Mouse (Mus musculus) embryonic facial prominence, embryonic 13.5 days (tissue): ENCODE data around the gene Snd1. TPM values are rescaled to one million over a fixed set of nuclear protein-coding genes. Genes with fewer than 3 reads are reported as not detected.

Experiments used
- ATAC-seq: fragments of 200-750 bp; cut with Nextera tagmentation; 2 replicates; pipeline ENCODE4 v1.8.0; 2017; ENCODE audit warnings: low read depth; ENCODE audit not compliant: insufficient number of reproducible peaks, insufficient read depth, low FRiP score, low TSS enrichment
- H3K27ac ChIP-seq: fragments of 300-500 bp; sonication (generic); 2 replicates; pipeline ENCODE4 v1.5.1; 2015; ENCODE audit warnings: moderate library complexity, mild to moderate bottlenecking, inconsistent platforms
- H3K27me3 ChIP-seq: fragments of 300-500 bp; sonication (generic); 2 replicates; pipeline ENCODE4 v1.6.1; 2015; ENCODE audit warnings: mild to moderate bottlenecking, inconsistent platforms
- H3K36me3 ChIP-seq: fragments of 300-500 bp; sonication (generic); 2 replicates; pipeline ENCODE4 v1.6.1; 2015; ENCODE audit warnings: mild to moderate bottlenecking, inconsistent platforms
- H3K4me1 ChIP-seq: fragments of 300-500 bp; sonication (generic); 2 replicates; pipeline ENCODE4 v1.6.1; 2015; ENCODE audit warnings: inconsistent platforms
- H3K4me2 ChIP-seq: fragments of 300-500 bp; sonication (generic); 2 replicates; pipeline ENCODE4 v1.6.1; 2015; ENCODE audit warnings: moderate library complexity, mild to moderate bottlenecking, inconsistent platforms
- H3K4me3 ChIP-seq: fragments of 300-500 bp; sonication (generic); 2 replicates; pipeline ENCODE4 v1.5.1; 2015; ENCODE audit warnings: mild to moderate bottlenecking, inconsistent platforms
- H3K9ac ChIP-seq: fragments of 300-500 bp; sonication (generic); 2 replicates; pipeline ENCODE4 v1.6.1; 2015; ENCODE audit warnings: mild to moderate bottlenecking, inconsistent platforms
- H3K9me3 ChIP-seq: fragments of 300-500 bp; sonication (generic); 2 replicates; pipeline ENCODE4 v1.6.1; 2016; ENCODE audit warnings: inconsistent platforms
- WGBS: fragments of 180-500 bp; shearing (Covaris S2); methylation state at CpG from one replicate; pipeline ENCODE4 v1.1.7; 2015; ENCODE audit warnings: mixed read lengths; 5-methylcytosine and 5-hydroxymethylcytosine counted together
- polyA plus RNA-seq: library from polyadenylated mRNA; unstranded; fragments of >200 nt; fragmentation: Nextera tagmentation; extraction: Ambion mirVana; gene quantifications from 2 replicates; pipeline ENCODE4 v1.2.1, GENCODE M21; 2015

Gene Snd1
- polyA plus RNA-seq, 1 experiment from 2014 or later: 118 TPM

DNA sequence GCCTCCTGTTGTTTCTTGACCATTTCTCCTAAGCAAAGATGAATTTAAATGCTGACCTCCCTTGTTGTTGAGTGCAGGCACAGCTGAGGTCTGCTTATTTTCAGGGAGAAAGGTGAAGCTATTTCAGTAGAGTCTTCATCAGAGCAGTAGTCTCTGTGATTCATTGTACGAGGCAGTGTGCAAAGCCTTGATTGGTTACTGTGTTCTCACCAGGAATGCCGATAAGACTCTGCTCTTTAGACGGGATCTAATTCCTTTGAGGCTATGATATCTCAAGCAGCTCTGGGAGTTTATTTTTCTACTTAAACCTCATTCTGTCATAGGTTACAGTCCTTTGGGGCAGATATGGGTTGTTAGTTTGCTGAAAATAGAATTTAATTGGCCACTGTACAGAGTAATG lies 128.9 kb downstream of the Snd1 start:
- H3K27me3 ChIP-seq: no peaks in the 10 kb centered on the region
- H3K4me3 ChIP-seq: no peak overlapping the region
- WGBS: 62% methylated on average over 3 of the region's 3 CpGs
- H3K4me2 ChIP-seq: no peak overlapping the region
- H3K27ac ChIP-seq: no peak overlapping the region
- H3K9ac ChIP-seq: no peak overlapping the region
- no peak for ATAC-seq
- H3K36me3 ChIP-seq: no peaks in the 10 kb centered on the region
- no peaks in the 10 kb centered on the region for H3K4me1 ChIP-seq
- H3K9me3 ChIP-seq: no peaks in the 10 kb centered on the region

DNA sequence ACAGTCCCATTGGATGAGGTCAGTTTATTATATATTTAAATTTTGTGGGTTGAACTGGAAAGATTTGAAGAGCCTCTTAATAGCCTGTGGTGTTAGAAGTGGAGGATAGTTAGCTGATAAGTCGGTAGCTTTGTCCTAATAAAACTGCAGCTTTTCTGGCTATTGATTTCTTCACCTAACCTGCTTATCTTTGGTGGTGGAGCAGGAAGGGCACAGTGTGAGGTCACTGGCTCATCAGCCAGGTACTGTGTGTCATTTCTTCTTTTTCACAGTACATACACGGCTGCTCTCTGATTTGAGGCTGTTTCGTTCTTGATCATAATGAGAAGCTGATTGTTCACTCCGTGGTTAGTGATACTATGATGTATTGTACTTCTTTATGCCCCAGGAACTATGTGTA lies 134.4 kb downstream of the Snd1 start:
- H3K9ac ChIP-seq: no peak overlapping the region
- H3K4me3 ChIP-seq: no peak overlapping the region
- no peak overlapping the region for H3K4me2 ChIP-seq
- ATAC-seq: no peak
- H3K27me3 ChIP-seq: no peaks in the 10 kb centered on the region
- H3K36me3 ChIP-seq: no peaks in the 10 kb centered on the region
- H3K4me1 ChIP-seq: no peaks in the 10 kb centered on the region
- WGBS: 82% methylated on average over 4 of the region's 4 CpGs
- H3K9me3 ChIP-seq: no peaks in the 10 kb centered on the region
- no peak overlapping the region for H3K27ac ChIP-seq

DNA sequence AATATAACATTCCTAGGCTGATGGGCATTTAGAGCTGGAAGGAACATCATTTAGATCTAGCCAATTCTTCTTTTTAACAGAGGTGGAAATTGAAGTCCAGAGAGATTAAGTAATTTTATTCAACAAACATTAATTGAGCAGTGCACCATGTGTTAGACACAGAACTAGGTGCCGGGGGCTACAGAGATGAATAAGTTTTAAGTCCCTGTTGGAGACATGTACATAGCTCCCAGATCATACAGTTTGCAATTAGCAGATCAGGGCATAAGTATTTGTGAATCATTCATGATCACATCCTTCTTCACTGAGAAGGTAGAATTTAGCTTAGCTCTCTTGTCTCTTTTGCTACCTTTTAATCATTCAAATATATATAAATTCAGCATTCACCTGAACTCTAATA lies 135.2 kb downstream of the Snd1 start:
- Histone ChIP-seq H3K9ac (no peak overlapping the region), H3K36me3 (no peaks in the 10 kb centered on the region), H3K27ac (no peak overlapping the region), H3K9me3 (no peaks in the 10 kb centered on the region), H3K4me2 (no peak overlapping the region), H3K4me3 (no peak overlapping the region), H3K4me1 (no peaks in the 10 kb centered on the region), H3K27me3 (no peaks in the 10 kb centered on the region)
- no peak for ATAC-seq
- WGBS: 95% methylated on average over 1 of the region's 1 CpGs

DNA sequence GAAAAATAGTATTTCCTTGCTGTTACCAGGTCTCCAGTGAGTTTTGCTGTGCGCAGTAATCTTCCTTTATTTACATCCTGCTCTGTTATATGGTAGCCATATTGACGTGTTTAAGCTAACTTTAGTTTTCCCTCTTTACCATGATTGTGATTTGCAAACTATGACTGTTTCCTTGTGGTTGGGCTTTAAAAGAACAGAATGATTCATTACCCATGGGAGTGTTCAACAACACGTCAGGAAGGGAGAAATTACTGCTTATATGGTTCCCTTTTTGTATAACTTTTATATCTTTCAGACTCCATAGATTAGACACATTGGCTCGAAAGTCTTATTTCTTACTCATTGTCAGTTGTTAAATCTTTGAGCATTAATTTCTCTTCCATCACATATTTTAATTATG lies 138.5 kb downstream of the Snd1 start:
- Histone ChIP-seq H3K36me3 (no peaks in the 10 kb centered on the region), H3K4me2 (no peak overlapping the region), H3K9ac (no peak overlapping the region), H3K4me3 (no peak overlapping the region), H3K27ac (no peak overlapping the region; the same call in 1 of the 2 replicates), H3K4me1 (peaks cover 8% of the 10 kb centered on the region; the same call in 1 of the 2 replicates), H3K27me3 (no peaks in the 10 kb centered on the region), H3K9me3 (no peaks in the 10 kb centered on the region)
- 72% methylated on average over 4 of the region's 4 CpGs for WGBS
- no peak for ATAC-seq

DNA sequence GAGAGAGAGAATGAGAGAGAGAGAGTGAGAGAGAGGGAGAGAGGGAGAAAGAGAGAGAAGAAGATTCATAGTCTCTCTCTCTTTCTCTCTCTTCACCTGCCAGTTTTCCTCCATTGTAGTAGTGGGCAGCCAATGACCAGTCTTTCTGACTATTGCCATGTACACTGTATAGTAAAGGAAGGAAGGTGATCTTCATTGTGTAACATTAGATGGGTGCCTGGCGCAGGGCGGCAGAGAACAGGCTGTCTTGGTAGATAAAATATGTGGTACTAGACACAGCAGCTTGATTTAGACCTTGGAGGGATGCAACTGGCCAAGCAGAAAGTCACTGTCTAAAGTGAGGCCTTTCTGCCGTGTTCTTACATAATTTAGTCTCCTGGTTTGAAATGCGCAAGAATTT lies 139.9 kb downstream of the Snd1 start:
- Histone ChIP-seq H3K36me3 (no peaks in the 10 kb centered on the region), H3K4me1 (peaks cover 17% of the 10 kb centered on the region), H3K4me2 (no peak overlapping the region), H3K27me3 (no peaks in the 10 kb centered on the region), H3K9ac (no peak overlapping the region), H3K27ac (no peak overlapping the region), H3K9me3 (no peaks in the 10 kb centered on the region), H3K4me3 (no peak overlapping the region)
- 89% methylated on average over 4 of the region's 4 CpGs for WGBS
- no peak for ATAC-seq

DNA sequence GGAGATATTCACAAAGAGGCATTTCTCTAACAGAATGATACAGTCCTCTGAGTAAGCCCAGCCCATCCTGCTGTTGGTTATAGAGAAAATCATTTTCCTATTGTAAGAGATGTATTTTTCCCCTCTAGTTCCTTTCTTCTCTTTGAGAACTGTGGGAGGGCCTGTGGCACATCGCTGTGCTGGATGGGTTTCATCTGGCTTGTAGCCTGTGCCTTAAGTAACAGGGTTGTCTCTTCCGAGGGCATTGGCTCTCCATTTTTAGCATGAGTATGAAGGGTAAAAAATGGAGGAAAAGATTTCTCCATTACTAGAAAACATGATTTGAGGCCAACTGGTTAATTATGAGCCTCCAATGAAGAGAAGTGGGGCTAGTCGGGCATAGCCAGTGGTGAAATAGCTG lies 140.5 kb downstream of the Snd1 start:
- Histone ChIP-seq H3K27me3 (no peaks in the 10 kb centered on the region), H3K9me3 (no peaks in the 10 kb centered on the region), H3K36me3 (no peaks in the 10 kb centered on the region), H3K27ac (no peak overlapping the region), H3K4me3 (no peak overlapping the region), H3K4me1 (peaks cover 17% of the 10 kb centered on the region), H3K9ac (no peak overlapping the region), H3K4me2 (no peak overlapping the region)
- WGBS: 77% methylated on average over 3 of the region's 3 CpGs
- no peak for ATAC-seq

DNA sequence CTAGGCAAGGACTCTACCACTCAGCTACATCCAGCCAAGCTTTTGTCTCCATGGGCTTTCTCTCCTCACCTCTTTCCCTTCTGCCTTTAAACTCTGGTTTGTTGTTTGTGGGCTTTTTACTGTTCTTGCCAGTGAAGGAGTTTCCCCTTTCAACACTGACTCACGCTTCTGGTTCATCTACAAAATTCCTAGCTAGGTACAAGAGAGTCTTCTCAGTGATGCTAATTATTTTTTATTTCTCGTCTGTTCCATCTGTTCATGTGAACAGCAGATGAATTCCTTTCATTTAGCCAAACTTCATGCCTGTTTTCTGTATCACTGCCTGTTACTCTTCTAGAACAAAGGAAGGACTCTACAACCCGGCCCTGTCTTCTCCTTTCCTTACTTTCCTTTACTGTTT lies 141.0 kb downstream of the Snd1 start:
- H3K4me1 ChIP-seq: peaks cover 17% of the 10 kb centered on the region
- H3K4me2 ChIP-seq: no peak overlapping the region

DNA sequence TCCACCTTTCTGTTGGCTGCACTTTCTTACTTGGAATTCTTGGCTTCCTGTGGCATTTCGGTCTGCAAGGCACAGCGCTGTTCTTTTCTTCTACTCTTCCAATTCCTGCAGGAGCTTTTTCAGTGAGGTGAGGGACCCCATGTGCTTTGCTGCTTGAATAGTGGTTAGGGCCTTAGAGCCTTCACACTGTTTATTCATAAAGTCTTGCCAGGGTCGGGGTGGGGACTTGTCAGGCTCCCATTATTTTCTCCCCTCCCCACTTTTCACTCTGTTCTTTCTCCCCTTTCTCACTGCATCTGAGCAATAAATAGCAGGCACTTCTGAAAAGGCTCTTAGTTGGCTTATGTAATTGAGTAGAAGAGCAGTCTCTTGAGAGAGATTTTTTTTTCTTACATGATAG lies 143.4 kb downstream of the Snd1 start:
- H3K27ac ChIP-seq: no peak overlapping the region
- peaks cover 17% of the 10 kb centered on the region for H3K4me1 ChIP-seq
- H3K9ac ChIP-seq: no peak overlapping the region
- H3K9me3 ChIP-seq: no peaks in the 10 kb centered on the region
- H3K4me3 ChIP-seq: no peak overlapping the region
- H3K27me3 ChIP-seq: no peaks in the 10 kb centered on the region
- ATAC-seq: no peak
- H3K36me3 ChIP-seq: no peaks in the 10 kb centered on the region
- no peak overlapping the region for H3K4me2 ChIP-seq
- WGBS: 75% methylated on average over 3 of the region's 3 CpGs

More for the DNA sequence above, 141.0 kb downstream of the Snd1 start:
- no peak for ATAC-seq
- Histone ChIP-seq H3K27ac (0 out of 2 replicates have a peak overlapping the region, but pooled peaks have one; percentile 55), H3K27me3 (no peaks in the 10 kb centered on the region), H3K4me3 (no peak overlapping the region), H3K36me3 (no peaks in the 10 kb centered on the region), H3K9me3 (no peaks in the 10 kb centered on the region), H3K9ac (no peak overlapping the region)
- 51% methylated on average over 3 of the region's 3 CpGs for WGBS

DNA sequence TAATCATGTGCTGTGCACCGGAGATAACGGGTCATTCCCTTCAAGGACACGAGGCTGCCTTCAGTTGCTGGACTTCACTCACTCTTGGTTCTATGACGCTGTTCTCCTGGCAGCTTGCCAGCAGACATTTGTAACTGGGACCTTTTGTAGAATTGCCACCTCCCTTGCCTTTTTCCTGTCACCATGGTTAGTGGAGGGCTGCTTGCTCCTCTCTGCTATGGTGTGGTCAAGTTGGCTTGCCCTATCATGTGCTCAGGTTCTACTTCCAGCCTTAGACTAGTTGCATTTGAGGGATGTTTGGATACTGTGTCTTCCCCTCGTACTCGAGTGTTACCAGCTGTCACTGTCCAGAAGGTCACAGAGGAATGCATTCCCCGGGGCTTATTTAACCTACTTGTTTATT lies 143.8 kb downstream of the Snd1 start:
- Histone ChIP-seq H3K9me3 (no peaks in the 10 kb centered on the region), H3K4me2 (no peak overlapping the region), H3K27me3 (no peaks in the 10 kb centered on the region), H3K9ac (no peak overlapping the region), H3K4me1 (peaks cover 17% of the 10 kb centered on the region), H3K36me3 (no peaks in the 10 kb centered on the region), H3K27ac (no peak overlapping the region), H3K4me3 (no peak overlapping the region)
- 59% methylated on average over 7 of the region's 7 CpGs for WGBS
- ATAC-seq: no peak

DNA sequence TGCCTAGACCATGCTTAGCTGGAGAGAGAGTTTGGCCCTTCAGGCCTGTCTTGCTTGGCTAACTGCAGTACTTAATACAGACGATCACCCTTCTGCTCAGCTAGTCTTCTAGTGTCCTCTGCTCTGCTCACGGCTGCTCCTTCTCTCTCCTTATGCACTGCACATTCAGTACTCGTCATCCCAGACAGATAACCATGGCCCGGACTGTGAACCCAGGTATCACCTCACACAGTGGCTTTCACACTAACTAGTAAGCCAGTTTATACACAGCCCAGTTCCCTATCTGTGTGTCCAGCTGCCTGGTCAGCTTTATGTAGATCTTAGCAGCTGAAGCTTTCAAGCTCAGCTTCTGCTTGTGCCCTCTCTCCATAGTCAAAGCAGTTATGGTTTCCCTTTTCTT lies 146.5 kb downstream of the Snd1 start:
- H3K9me3 ChIP-seq: no peaks in the 10 kb centered on the region
- no peak overlapping the region for H3K4me2 ChIP-seq
- H3K4me1 ChIP-seq: peaks cover 13% of the 10 kb centered on the region
- no peak overlapping the region for H3K4me3 ChIP-seq
- H3K27me3 ChIP-seq: no peaks in the 10 kb centered on the region
- peaks cover 4% of the 10 kb centered on the region for H3K36me3 ChIP-seq
- WGBS: 88% methylated on average over 4 of the region's 4 CpGs
- H3K9ac ChIP-seq: no peak overlapping the region
- H3K27ac ChIP-seq: no peak overlapping the region
- ATAC-seq: no peak

DNA sequence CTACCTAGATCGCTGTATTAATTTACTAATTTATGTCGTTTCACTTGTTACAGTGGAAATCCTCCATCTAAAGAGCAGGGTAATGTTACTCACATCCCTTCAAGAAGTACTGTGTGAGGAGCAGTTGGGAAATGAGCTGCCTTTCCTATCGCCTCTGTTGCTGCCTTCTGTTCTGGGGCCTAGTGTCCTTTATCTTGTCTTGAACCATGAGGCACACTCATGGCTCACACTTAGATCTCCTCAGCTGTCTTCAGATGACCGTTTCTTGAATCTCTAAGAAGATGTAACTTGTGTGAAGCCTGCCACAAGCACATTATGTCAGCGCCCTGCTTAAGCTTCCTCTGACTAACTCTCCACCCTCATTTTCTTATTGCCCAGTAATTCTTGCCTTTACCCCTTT lies 147.0 kb downstream of the Snd1 start:
- Histone ChIP-seq H3K27ac (no peak overlapping the region), H3K9me3 (no peaks in the 10 kb centered on the region), H3K36me3 (peaks cover 6% of the 10 kb centered on the region), H3K4me3 (no peak overlapping the region), H3K9ac (no peak overlapping the region), H3K4me2 (no peak overlapping the region), H3K27me3 (no peaks in the 10 kb centered on the region), H3K4me1 (peaks cover 13% of the 10 kb centered on the region)
- ATAC-seq: no peak
- WGBS: 81% methylated on average over 5 of the region's 5 CpGs

DNA sequence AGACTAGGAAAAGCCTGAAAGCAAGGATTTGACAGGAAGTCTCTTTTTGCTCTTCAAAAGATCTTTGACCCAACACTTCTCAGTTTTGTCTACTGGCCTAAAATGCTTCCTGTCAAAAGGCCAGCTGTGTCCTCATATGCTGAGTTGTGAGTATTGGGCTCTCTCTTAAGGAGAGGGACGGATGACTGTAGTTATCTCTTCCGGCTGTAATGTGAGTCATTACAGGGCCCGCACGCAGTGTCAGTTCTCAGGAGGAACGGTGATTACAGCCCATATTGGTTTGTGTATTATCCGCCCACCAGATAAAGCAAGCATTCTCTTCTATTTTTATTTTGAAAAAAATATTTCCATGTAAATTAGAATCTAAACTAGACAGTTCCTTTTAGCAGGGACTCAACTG lies 147.6 kb downstream of the Snd1 start:
- Histone ChIP-seq H3K9ac (no peak overlapping the region), H3K27me3 (no peaks in the 10 kb centered on the region), H3K4me2 (no peak overlapping the region), H3K36me3 (peaks cover 6% of the 10 kb centered on the region), H3K4me1 (peaks cover 13% of the 10 kb centered on the region), H3K27ac (no peak overlapping the region), H3K9me3 (no peaks in the 10 kb centered on the region), H3K4me3 (no peak overlapping the region)
- ATAC-seq: no peak
- 68% methylated on average over 6 of the region's 6 CpGs for WGBS

DNA sequence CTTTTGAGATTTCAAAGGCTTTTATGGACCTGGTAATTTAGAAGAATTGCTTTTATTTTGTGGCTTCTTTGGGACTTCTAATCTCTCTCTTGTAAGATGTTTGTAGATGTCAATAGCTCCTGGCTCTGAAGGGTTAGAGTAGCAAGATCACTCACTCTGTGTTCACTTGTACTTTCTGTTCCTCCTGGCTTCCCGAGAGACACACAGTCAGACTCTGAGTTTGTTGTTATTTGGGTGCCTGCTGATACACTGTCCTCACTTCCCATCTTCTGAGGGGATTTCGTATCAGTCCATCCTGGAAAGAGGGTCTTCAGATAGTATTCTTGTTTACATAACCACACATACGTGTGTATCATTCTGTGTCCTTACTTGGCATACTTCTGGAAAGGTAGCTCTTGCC lies 148.0 kb downstream of the Snd1 start:
- no peak for ATAC-seq
- H3K27ac ChIP-seq: no peak overlapping the region
- no peak overlapping the region for H3K4me3 ChIP-seq
- no peak overlapping the region for H3K4me2 ChIP-seq
- no peak overlapping the region for H3K9ac ChIP-seq
- H3K27me3 ChIP-seq: no peaks in the 10 kb centered on the region
- peaks cover 12% of the 10 kb centered on the region for H3K4me1 ChIP-seq
- peaks cover 6% of the 10 kb centered on the region for H3K36me3 ChIP-seq
- H3K9me3 ChIP-seq: no peaks in the 10 kb centered on the region
- 87% methylated on average over 3 of the region's 3 CpGs for WGBS
